Mouse (Mus musculus) liver, embryonic 14.5 days (tissue): ENCODE data around the gene Clpp.

Experiments
- CTCF ChIP-seq: IDR thresholded peaks from 2 replicates; pipeline ENCODE4 v1.5.1; 2016; ENCODE audit warnings: antibody characterized with exemption, low read depth, control low read depth
- EP300 ChIP-seq: IDR thresholded peaks from 2 replicates; pipeline ENCODE4 v1.6.1; 2016; ENCODE audit warnings: antibody characterized with exemption, low read depth

- TF ChIP-seq CTCF (no peak), EP300 (peak; percentile 57)
Measured at GRCm38 (mm10) chr17:57027471-57027870, 37.4 kb downstream of the Clpp start.
